Mouse (Mus musculus) stomach, postnatal 0 days (tissue): Measurements from ENCODE around the gene Sema4c.

Experiments
- CTCF ChIP-seq: IDR thresholded peaks from 2 replicates; pipeline ENCODE4 v1.5.1; 2016; ENCODE audit warnings: antibody characterized with exemption, low read depth, mild to moderate bottlenecking, moderate library complexity
- EP300 ChIP-seq: optimal IDR thresholded peaks from 2 replicates; pipeline ENCODE3; 2016; ENCODE audit warnings: antibody characterized with exemption

DNA sequence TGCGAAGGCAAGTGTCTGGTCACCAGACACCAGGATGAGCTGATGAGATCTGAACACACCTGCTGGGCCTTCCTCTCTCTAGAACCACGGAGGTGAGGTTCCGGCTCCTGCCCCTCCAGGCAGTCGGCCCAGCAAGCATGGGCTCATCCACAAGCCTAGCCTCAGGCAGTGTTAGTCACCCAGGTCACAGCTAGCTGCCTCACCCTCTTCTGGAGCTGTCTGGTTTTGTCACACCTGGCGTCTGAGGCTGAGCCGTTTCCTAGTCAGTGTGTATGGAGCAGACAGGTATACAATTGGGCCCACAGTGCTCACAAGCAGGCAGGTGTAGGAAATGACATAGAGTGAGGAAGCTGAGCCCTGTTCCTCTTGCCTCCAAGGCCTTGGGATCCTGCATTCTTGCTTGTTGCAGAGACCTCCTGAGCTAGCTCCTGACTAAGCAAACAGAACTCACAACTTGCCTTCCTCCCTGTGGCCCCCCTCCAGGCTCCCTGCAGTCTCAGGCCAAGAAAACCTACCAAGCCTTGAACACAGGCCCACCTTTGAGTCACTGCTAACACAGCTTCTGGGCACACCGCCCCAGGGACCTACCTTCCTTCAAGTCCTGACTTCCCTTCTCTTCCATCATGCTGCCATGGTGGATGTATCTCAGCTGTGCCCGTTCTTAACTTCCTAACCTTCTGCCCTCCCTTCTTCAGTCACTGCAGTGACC is 25.4 kb upstream of the Sema4c start:
- TF ChIP-seq CTCF: no peak
- no peak for TF ChIP-seq EP300
